Mouse (Mus musculus) neutrophil, adult 83 days (primary cell): ENCODE data around the gene Lrriq4. TPM values are rescaled to one million over a fixed set of nuclear protein-coding genes. Genes with fewer than 3 reads are reported as not detected.

Source experiments
- total RNA-seq, 2 experiments: library from RNA; stranded (reverse); gene quantifications; one replicate each; pipeline ENCODE4 v1.2.4; 2023

The Lrriq4 gene
- total RNA-seq = not detected

DNA sequence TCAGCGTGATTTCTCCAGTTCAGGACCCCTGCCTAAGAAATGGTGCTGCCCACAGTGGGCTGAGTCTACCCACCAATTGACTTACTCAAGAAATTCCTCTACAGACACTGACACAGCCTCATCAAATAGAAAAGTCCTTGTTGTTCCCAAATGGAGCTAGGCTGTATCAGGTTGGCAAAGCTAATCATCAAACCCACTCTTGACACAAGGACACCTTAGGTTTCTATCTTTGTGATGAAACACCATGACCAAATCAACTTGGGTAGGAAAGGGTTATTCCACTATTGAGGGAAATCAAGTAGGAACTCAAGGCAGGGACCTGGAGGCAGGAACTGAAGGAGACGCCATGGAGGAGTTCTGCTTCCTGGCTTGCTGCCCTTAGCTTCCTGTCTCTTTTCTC, at the start of gene Lrriq4:
Gene Lrriq4 (plus strand): TSS at position 301 of the 400 bp plus-strand sequence.

DNA sequence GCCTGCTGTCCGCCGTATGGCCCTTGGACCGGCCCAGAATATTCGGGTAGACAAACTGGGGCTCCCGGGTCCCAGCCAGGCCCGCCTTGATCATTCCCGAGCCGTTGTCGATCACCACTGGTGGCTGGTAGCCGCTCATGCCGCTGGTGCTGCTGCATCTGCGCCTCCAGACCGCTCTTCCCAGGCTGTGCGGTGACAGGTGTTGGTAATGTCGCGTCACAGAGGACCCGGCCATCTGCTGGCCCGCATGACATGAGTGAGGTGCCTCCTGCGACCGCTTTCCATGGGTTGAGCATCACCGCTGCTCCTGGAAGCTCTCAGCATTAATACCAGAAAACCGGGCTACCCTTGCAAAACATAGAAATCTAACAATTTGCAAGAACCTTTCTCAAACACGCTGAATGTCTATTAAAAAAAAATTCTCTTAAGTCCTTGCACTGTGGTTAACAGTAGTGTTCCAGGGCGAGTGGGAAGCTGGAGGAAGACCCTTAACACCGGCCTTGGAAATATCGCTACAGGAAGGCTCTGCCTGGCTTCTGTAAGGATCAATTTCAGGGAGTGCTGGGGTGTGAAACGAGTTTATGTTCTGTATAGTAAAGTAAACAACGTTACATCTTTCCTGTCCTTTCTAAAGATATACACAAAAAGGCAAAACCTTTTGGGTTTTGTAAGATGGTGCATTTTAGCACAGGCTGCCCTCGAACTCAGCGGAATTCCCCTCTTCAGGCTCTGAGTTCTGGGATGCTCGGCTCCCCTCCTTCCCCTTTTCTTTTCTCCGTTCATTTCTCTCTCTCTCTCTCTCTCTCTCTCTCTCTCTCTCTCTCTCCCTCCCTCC, 44.4 kb upstream of the Lrriq4 start, which contains the start of gene Actrt3:
Gene Actrt3 (minus strand): TSS at position 229 of the 835 bp plus-strand sequence.

DNA sequence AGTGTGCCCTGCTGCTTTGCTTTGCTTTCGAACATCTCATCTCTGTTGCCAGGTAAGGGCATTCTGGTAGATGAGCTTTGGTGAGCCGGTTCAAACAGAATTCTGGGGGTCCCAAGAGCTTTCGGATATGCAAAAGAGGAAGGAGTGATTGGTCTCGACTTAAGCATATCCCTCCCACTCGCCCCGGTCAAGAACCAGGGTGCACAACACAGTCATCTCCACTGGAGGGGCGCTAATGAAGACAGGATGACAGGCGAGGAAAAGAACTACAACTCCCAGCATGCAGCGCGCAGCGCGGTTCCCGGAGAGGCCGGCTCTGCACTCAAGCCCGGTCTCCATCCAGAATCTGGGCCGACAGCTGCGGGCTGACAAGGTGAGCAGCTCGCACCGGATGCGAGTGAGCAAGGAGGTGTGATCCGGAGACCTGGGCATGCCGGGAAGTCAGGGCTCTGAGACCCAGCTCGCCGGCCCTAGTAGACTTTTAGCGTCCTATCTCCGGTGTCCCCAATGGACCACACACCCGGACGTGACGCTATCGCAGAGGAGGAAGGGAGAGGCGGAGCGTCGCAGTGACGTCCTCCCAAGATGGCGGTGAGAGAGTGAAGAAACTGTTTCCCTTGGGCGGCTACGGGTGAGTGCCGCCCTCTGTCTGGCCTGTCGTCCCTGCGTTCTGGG, 42.1 kb upstream of the Lrriq4 start, which contains the start of gene Mynn:
Gene Mynn (plus strand): TSS at position 1 of the 675 bp plus-strand sequence.

DNA sequence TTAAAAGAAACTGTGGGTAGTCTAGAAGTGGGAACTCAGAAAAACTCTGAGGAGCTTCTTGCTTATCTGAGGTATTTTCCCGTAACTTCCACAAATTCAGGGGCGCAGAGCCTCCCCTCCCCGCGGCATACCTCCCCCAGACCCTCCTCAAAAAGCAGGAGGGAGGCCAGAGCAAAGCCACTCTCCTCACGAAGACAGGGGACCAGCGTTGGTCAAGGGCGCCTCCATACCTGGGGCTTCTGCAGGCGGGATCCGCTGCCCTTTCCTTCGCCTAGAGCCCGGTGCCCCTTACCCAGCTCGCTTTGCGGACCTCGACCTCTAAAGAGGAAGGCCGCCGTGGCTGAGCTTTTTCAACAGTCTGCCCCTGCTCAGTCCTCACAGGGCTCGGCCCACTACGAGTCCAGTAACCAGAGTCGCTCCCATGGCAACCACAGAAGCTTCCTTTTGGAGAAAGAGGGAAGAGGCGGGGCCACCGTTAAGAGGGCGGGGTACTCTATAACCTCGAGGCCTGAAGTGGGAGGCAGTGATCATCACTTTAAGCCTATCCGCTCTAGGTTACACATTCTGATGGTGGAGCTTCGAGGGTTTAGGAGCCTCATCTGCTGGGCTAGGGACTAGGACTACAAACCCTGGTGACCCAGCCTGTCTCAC, 3.3 kb downstream of the Lrriq4 start, which contains the start of gene Lrrc34:
Gene Lrrc34 (minus strand): TSS at position 430 of the 651 bp plus-strand sequence.

DNA sequence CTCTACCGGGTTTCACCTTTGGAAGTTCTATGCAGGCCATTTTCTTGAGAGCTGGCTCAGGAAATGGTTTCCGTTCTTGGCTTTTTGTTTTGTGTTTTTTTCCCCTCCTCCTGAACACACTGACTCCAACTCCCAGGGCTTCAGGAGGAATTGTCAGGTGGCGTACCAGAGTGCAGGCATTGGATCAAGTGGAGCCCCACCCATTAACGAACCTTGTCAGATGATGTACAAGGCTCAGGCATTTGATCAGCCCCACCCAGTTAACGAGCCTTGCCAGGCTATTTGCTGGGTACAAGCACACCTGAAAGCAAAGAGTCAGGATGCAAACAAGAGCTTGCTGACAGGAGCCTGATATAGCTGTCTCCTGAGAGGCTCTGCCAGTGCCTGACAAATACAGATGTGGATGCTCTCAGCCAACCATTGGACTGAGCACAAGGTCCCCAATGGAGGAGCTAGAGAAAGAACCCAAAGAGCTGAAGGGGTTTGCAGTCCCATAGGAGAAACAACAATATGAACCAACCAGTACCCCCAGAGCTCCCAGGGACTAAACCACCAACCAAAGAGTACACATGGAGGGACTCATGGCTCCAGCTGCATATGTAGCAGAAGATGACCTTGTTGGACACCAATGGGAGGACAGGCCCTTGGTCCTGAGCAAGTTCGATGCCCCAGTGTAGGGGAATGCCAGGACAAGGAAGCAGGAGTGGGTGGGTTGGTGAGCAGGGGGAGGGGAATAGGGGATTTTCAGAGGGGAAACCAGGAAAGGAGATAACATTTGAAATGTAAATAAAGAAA, 55.6 kb downstream of the Lrriq4 start, which contains the start of gene Lrrc31:
Gene Lrrc31 (minus strand): TSS at position 133 of the 795 bp plus-strand sequence.

Other genes starting within 250 kb of the Lrriq4 start
- gene Mecom, start 96.5 kb upstream of the Lrriq4 start, total RNA-seq = under 1 TPM in 1 of 2 experiments, not detected in 1; 0.15 TPM
- not detected for gene Actrt3, start 44.6 kb upstream of the Lrriq4 start, total RNA-seq
- gene Mynn, start 42.4 kb upstream of the Lrriq4 start, total RNA-seq = 10 to 100 TPM; 27.9 to 29.7 TPM
- not detected for gene Lrrc34, start 3.4 kb downstream of the Lrriq4 start, total RNA-seq
- not detected for gene Lrrc31, start 55.3 kb downstream of the Lrriq4 start, total RNA-seq
- not detected for gene Samd7, start 101.8 kb downstream of the Lrriq4 start, total RNA-seq
- 10 to 100 TPM; 46.8 to 48.6 TPM for gene Sec62, start 148.4 kb downstream of the Lrriq4 start, total RNA-seq
- gene Gpr160, start 211.4 kb downstream of the Lrriq4 start, total RNA-seq = 10 to 100 TPM; 26.0 to 30.0 TPM